Mouse (Mus musculus) monocyte, adult 2 months (primary cell): ENCODE data around the gene Olfr853.

Source experiments
- DNase-seq, 2 experiments: peaks; one replicate each; pipeline ENCODE4 v3.0.0; 2022; ENCODE audit warnings: low spot score in 2 of 2, low read depth in 1 of 2

The Olfr853 gene

GRCm38 (mm10) chr9:19540976-19541375 lies at the start of gene Olfr853:
TSS of gene Olfr853 (minus strand) at chr9:19541076.
- no peak for DNase-seq

GRCm38 (mm10) chr9:19582317-19582716 lies 41.4 kb upstream of the Olfr853 start, which contains the start of gene Olfr855:
TSS of gene Olfr855 (plus strand) at chr9:19582617.
- no peak for DNase-seq

GRCm38 (mm10) chr9:19567282-19567681 lies 26.4 kb upstream of the Olfr853 start, which contains the start of gene Olfr854:
TSS of gene Olfr854 (minus strand) at chr9:19567382.
- no peak for DNase-seq

- no peak for DNase-seq
Measured at GRCm38 (mm10) chr9:19492995-19493394, 47.9 kb downstream of the Olfr853 start, which contains the start of gene Olfr851. TSS of gene Olfr851 (plus strand) at chr9:19493295.
